Mouse (Mus musculus): ENCODE measurements around the gene Aurkaip1. TPM values are rescaled to one million over a fixed set of nuclear protein-coding genes. Genes with fewer than 3 reads are reported as not detected.

Gene Aurkaip1
- polyA plus RNA-seq, 1 experiment from 2014 or later = 91.8 TPM

DNA sequence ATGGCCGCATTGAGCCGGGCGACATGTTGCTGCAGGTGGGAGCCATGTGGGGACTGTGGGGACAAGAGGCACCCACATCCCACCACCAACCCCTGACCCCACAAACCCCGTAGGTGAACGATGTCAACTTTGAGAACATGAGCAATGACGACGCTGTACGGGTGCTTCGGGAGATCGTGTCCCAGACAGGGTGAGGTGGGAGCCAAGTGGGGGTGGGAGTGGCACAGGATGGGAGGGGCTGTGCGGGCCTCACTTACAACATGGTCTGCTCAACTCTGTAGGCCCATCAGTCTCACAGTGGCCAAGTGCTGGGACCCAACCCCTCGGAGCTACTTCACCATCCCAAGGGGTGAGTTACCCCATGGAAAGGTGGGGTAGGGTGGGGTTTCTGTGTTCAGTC lies 23.9 kb downstream of the Aurkaip1 start:
- no peak overlapping the region for H3K4me2 ChIP-seq (ENCODE audit: low read depth, low read length)
- H3K4me3 ChIP-seq (ENCODE audit: low read depth, low read length) = no peak overlapping the region
- no peak for ATAC-seq (ENCODE audit: low read depth)
- peaks cover 16% of the 10 kb centered on the region for H3K4me1 ChIP-seq (ENCODE audit: control insufficient read depth, low read depth, low read length)
- 86% methylated on average over 12 of the region's 12 CpGs for WGBS (ENCODE audit: insufficient replicate concordance)
- no peaks in the 10 kb centered on the region for H3K27me3 ChIP-seq (ENCODE audit: control insufficient read depth, insufficient read depth, low read depth, low read length)
- no peak overlapping the region for H3K27ac ChIP-seq (ENCODE audit: low read length)
- no peak overlapping the region for H3K9ac ChIP-seq (ENCODE audit: low read depth, low read length)
- H3K9me3 ChIP-seq (replicated peaks; ENCODE audit: control insufficient read depth, low read length) = no peaks in the 10 kb centered on the region
- peaks cover 14% of the 10 kb centered on the region for H3K36me3 ChIP-seq (ENCODE audit: control insufficient read depth, insufficient read depth)

DNA sequence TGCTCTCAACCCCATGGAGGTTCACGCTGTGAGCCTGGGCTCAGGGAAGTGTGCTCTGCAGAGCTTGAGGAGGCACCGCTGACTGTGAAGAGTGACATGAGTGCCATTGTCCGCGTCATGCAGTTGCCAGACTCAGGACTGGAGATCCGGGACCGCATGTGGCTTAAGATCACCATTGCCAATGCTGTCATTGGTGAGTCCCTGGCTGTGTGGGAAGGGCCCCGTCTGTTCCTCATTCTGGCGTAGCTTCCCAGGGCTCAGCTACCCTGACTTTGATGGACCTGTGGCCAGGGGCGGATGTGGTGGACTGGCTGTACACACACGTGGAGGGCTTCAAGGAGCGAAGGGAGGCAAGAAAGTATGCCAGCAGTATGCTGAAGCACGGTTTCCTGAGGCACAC lies 25.0 kb downstream of the Aurkaip1 start:
- Histone ChIP-seq H3K36me3 (ENCODE audit: control insufficient read depth, insufficient read depth) (peaks cover 14% of the 10 kb centered on the region), H3K27ac (ENCODE audit: low read length) (no peak overlapping the region), H3K9me3 (replicated peaks; ENCODE audit: control insufficient read depth, low read length) (no peaks in the 10 kb centered on the region), H3K4me1 (ENCODE audit: control insufficient read depth, low read depth, low read length) (peaks cover 13% of the 10 kb centered on the region), H3K4me2 (ENCODE audit: low read depth, low read length) (no peak overlapping the region), H3K9ac (ENCODE audit: low read depth, low read length) (no peak overlapping the region), H3K4me3 (ENCODE audit: low read depth, low read length) (no peak overlapping the region), H3K27me3 (ENCODE audit: control insufficient read depth, insufficient read depth, low read depth, low read length) (no peaks in the 10 kb centered on the region)
- 80% methylated on average over 12 of the region's 12 CpGs for WGBS (ENCODE audit: insufficient replicate concordance)
- ATAC-seq (ENCODE audit: low read depth) = no peak

DNA sequence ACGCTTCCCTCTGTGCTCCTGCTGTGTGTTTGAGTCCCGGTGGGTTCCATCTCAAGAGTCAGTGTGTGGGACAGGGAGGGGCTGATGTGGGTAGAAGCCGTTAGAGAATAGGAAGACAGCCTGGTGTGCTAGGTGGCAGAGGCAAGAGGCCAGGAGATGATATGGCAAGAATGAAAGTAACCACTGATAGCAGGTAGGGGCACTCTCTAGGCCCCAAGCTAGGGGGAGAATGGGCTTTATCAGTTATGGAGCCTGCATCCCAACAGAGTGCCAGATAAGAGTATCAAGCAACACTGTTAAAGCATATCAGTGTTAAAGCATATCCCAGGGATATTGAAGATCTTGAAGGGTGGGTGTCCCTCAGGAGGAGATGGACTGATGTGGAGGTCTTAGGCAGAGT lies 25.8 kb downstream of the Aurkaip1 start:
- peaks cover 13% of the 10 kb centered on the region for H3K4me1 ChIP-seq (ENCODE audit: control insufficient read depth, low read depth, low read length)
- H3K9ac ChIP-seq (ENCODE audit: low read depth, low read length) = no peak overlapping the region
- no peaks in the 10 kb centered on the region for H3K27me3 ChIP-seq (ENCODE audit: control insufficient read depth, insufficient read depth, low read depth, low read length)
- H3K4me2 ChIP-seq (ENCODE audit: low read depth, low read length) = no peak overlapping the region
- ATAC-seq (ENCODE audit: low read depth) = peak; percentile 42
- no peak overlapping the region for H3K4me3 ChIP-seq (ENCODE audit: low read depth, low read length)
- H3K27ac ChIP-seq (ENCODE audit: low read length) = 0 out of 2 replicates have a peak overlapping the region, but pooled peaks have one; percentile 19
- H3K36me3 ChIP-seq (ENCODE audit: control insufficient read depth, insufficient read depth) = peaks cover 14% of the 10 kb centered on the region
- WGBS (ENCODE audit: insufficient replicate concordance) = 31% methylated on average over 3 of the region's 3 CpGs
- no peaks in the 10 kb centered on the region for H3K9me3 ChIP-seq (replicated peaks; ENCODE audit: control insufficient read depth, low read length)

DNA sequence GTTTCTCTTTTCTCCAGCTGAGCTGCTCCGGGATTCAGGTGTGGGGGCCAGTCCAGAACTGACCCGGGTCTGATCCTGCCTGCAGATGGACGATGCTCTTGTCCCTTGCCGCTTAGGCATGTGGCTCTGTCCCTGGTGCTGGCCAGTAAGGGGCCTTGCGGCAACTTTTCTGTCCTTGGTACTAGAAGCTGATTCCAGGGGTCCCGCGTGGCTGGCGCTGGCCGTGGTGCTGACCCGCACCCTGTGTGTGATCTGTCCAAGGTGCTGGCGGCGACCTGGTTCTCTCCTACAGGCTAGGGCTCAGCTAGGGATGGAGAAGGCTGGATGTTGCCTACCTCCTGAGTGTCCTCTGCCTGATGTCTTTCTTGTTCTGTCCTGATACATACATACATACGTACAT lies 28.2 kb downstream of the Aurkaip1 start:
- Histone ChIP-seq H3K36me3 (ENCODE audit: control insufficient read depth, insufficient read depth) (peaks cover 14% of the 10 kb centered on the region), H3K9me3 (replicated peaks; ENCODE audit: control insufficient read depth, low read length) (no peaks in the 10 kb centered on the region), H3K9ac (ENCODE audit: low read depth, low read length) (no peak overlapping the region), H3K4me2 (ENCODE audit: low read depth, low read length) (no peak overlapping the region), H3K27me3 (ENCODE audit: control insufficient read depth, insufficient read depth, low read depth, low read length) (no peaks in the 10 kb centered on the region), H3K4me3 (ENCODE audit: low read depth, low read length) (no peak overlapping the region), H3K4me1 (ENCODE audit: control insufficient read depth, low read depth, low read length) (peaks cover 13% of the 10 kb centered on the region), H3K27ac (ENCODE audit: low read length) (no peak overlapping the region)
- 0 out of 2 replicates have a peak, but pooled peaks have one; percentile 7 for ATAC-seq (ENCODE audit: low read depth)
- WGBS (ENCODE audit: insufficient replicate concordance) = 35% methylated on average over 13 of the region's 13 CpGs

DNA sequence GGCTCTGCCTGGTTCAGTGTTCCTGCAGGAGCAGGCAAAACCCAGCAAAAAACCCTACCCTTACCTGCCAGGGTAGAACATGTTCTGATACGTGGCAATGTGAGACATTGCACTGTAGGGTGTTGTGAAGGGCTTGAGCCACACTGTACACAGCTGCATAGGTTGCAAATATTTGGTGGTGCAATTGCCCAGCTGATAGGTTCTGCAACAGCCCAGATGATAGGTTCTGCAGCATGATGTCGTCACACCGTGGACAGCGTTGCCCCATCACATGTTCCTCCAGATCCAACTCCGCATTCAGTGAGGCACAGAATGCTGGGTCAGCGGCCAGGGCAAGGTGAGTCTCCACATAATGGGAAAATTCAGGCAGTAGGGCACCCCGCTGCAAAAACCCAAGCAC lies 30.7 kb downstream of the Aurkaip1 start:
- no peak overlapping the region for H3K9ac ChIP-seq (ENCODE audit: low read depth, low read length)
- no peaks in the 10 kb centered on the region for H3K9me3 ChIP-seq (replicated peaks; ENCODE audit: control insufficient read depth, low read length)
- WGBS (ENCODE audit: insufficient replicate concordance) = 70% methylated on average over 7 of the region's 7 CpGs
- no peak overlapping the region for H3K4me2 ChIP-seq (ENCODE audit: low read depth, low read length)
- peaks cover 15% of the 10 kb centered on the region for H3K36me3 ChIP-seq (ENCODE audit: control insufficient read depth, insufficient read depth)
- H3K27ac ChIP-seq (ENCODE audit: low read length) = no peak overlapping the region
- H3K4me1 ChIP-seq (ENCODE audit: control insufficient read depth, low read depth, low read length) = peaks cover 2% of the 10 kb centered on the region
- peak; percentile 17; the same call in 1 of the 2 replicates for ATAC-seq (ENCODE audit: low read depth)
- no peak overlapping the region for H3K4me3 ChIP-seq (ENCODE audit: low read depth, low read length)
- H3K27me3 ChIP-seq (ENCODE audit: control insufficient read depth, insufficient read depth, low read depth, low read length) = no peaks in the 10 kb centered on the region

DNA sequence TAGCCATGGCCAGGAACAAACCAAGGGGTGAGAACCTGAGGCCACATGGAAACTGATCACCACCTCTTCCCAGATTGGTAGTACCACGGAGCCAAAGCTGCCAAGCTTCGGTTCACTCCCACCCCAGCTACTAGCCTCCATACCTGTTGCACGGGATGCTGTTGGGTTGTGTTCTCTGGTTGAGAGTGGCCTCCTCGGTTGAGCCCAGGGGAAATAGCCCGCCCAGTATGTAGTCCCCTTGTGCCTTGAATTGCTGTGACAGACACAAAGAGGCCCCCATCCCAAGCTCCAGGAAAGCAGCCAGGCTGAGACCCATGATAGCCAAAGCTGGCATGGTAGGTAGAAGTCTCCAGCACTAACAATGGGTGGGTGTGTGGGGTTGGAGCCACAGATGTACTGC lies 31.9 kb downstream of the Aurkaip1 start, which contains the start of gene Tas1r3:
Tas1r3 (minus strand) TSS at position 362 of the 400 bp plus-strand sequence.
- Histone ChIP-seq H3K9me3 (replicated peaks; ENCODE audit: control insufficient read depth, low read length) (no peaks in the 10 kb centered on the region), H3K27ac (ENCODE audit: low read length) (no peak within 1 kb of the TSS), H3K4me2 (ENCODE audit: low read depth, low read length) (no peak within 1 kb of the TSS), H3K4me1 (ENCODE audit: control insufficient read depth, low read depth, low read length) (peaks cover under 1% of the 10 kb centered on the region), H3K27me3 (ENCODE audit: control insufficient read depth, insufficient read depth, low read depth, low read length) (no peaks in the 10 kb centered on the region), H3K9ac (ENCODE audit: low read depth, low read length) (no peak within 1 kb of the TSS), H3K4me3 (ENCODE audit: low read depth, low read length) (no peak within 1 kb of the TSS), H3K36me3 (ENCODE audit: control insufficient read depth, insufficient read depth) (peaks cover 14% of the 10 kb centered on the region)
- WGBS (ENCODE audit: insufficient replicate concordance) = 65% methylated on average over 5 of the region's 5 CpGs
- no peak for ATAC-seq (ENCODE audit: low read depth)

DNA sequence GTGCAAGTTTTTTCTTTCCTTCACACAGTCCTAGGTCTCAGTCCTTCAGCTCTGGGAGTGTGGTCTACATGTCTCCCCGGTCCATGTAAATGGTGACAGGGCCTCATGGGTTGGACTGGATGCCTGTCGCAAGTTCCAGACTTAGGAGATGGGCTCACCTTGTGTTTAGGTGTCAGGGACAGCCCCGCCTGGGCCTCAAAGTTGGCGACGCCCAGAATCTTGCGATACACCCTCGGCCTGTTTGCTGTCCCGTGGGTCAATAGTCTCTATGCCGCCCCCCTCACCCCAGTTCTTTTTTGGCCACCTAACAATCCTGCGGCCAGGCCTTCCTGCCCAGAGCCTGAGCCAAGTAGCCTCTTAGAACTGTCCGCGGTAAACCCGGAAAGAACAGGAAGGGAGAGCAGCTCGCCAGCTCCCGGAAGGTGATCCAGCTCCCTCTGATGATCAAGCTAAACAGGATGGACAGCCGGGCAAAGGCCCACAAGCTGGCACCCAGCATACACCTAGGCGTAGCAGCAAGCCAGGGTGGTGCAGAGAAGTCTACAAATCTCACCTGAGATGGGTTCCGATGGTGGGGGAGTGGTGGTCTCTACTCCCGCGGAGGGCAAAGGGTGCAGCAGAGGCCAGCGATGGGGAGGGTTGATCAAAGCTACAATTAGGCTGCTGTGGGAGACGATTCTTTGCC lies 37.7 kb downstream of the Aurkaip1 start:
- peak overlapping the region; percentile 51 for H3K27ac ChIP-seq (ENCODE audit: low read length)
- 4% methylated on average over 22 of the region's 22 CpGs for WGBS (ENCODE audit: insufficient replicate concordance)
- H3K9ac ChIP-seq (ENCODE audit: low read depth, low read length) = peak overlapping the region; percentile 77
- H3K36me3 ChIP-seq (ENCODE audit: control insufficient read depth, insufficient read depth) = peaks cover 12% of the 10 kb centered on the region
- H3K4me1 ChIP-seq (ENCODE audit: control insufficient read depth, low read depth, low read length) = peaks cover 28% of the 10 kb centered on the region
- H3K4me3 ChIP-seq (ENCODE audit: low read depth, low read length) = peak overlapping the region; percentile 83
- ATAC-seq (ENCODE audit: low read depth) = peak; percentile 17
- peak overlapping the region; percentile 96 for H3K4me2 ChIP-seq (ENCODE audit: low read depth, low read length)
- H3K9me3 ChIP-seq (replicated peaks; ENCODE audit: control insufficient read depth, low read length) = no peaks in the 10 kb centered on the region
- H3K27me3 ChIP-seq (ENCODE audit: control insufficient read depth, insufficient read depth, low read depth, low read length) = no peaks in the 10 kb centered on the region

DNA sequence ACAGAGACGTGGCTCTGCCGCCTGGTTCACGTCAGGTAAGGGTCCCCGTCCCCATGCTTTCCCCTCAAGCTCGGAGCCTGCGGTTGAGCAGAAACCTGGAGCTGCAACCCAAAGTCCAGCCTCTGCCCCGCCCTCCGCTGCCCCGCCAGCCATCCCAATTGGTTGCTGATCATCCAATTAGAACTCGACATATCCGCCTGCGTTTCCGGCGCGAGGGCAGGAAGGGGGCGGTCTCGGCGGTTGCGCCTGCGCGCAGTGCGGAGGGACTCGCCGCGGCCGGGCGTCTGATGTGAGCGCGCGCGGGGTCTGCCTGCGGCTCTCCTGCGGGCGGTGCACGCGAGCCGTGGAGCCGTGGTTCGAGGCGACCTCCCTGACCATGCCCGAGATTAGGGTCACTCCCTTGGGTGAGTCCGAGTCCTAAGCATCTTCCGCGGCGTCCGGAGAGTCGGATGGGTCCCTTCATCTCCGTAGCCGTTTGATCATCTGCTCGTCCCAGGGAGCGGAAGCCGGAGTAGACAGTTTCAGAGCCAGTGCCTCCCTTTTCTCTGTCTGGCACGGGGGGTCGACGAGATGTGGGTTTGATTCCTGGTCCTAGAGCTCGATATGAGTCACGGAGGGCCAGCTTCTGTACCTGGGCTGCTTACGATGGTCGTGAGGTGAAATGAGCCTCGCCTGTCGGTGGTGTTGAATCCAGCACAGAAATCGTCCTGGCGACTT lies 38.4 kb downstream of the Aurkaip1 start, which contains the start of the genes Cptp and Ints11:
Cptp (minus strand) TSS at position 124 of the 717 bp plus-strand sequence.
Ints11 (plus strand) TSS at position 230 of the 717 bp plus-strand sequence.
- Histone ChIP-seq H3K27ac (ENCODE audit: low read length) (peak within 1 kb of the TSS; percentile 51), H3K36me3 (ENCODE audit: control insufficient read depth, insufficient read depth) (peaks cover 14% of the 10 kb centered on the region), H3K4me3 (ENCODE audit: low read depth, low read length) (peak within 1 kb of the TSS; percentile 83), H3K4me1 (ENCODE audit: control insufficient read depth, low read depth, low read length) (peaks cover 28% of the 10 kb centered on the region), H3K9me3 (replicated peaks; ENCODE audit: control insufficient read depth, low read length) (no peaks in the 10 kb centered on the region), H3K9ac (ENCODE audit: low read depth, low read length) (peak within 1 kb of the TSS; percentile 86), H3K4me2 (ENCODE audit: low read depth, low read length) (peak within 1 kb of the TSS; percentile 96), H3K27me3 (ENCODE audit: control insufficient read depth, insufficient read depth, low read depth, low read length) (no peaks in the 10 kb centered on the region)
- ATAC-seq (ENCODE audit: low read depth) = peak; percentile 98
- under 1% methylated on average over 63 of the region's 63 CpGs for WGBS (ENCODE audit: insufficient replicate concordance)

DNA sequence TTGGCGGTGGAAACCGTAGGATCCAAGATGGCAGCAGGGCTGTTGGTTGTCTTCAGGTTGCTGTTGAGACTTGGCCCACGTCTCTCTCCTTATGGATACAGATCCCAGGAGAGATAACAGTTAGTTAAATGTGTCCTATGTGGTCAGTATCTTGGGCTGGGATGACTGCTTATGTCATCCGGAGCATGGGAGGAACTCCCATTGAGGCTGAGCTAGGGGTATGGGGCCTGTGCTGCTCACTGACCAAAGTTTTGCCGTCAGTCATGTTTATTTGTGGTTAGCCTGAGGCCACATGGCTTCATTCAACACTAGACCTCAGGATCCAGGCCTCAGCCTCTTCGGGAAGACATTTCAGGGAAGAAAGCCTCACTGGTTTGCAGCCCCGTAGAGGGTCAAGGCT lies 40.3 kb downstream of the Aurkaip1 start:
- no peaks in the 10 kb centered on the region for H3K9me3 ChIP-seq (replicated peaks; ENCODE audit: control insufficient read depth, low read length)
- 65% methylated on average over 7 of the region's 7 CpGs for WGBS (ENCODE audit: insufficient replicate concordance)
- no peak overlapping the region for H3K9ac ChIP-seq (ENCODE audit: low read depth, low read length)
- peaks cover 28% of the 10 kb centered on the region for H3K4me1 ChIP-seq (ENCODE audit: control insufficient read depth, low read depth, low read length)
- peaks cover 16% of the 10 kb centered on the region; the same call in 1 of the 2 replicates for H3K36me3 ChIP-seq (ENCODE audit: control insufficient read depth, insufficient read depth)
- H3K4me2 ChIP-seq (ENCODE audit: low read depth, low read length) = no peak overlapping the region
- no peaks in the 10 kb centered on the region for H3K27me3 ChIP-seq (ENCODE audit: control insufficient read depth, insufficient read depth, low read depth, low read length)
- no peak overlapping the region for H3K4me3 ChIP-seq (ENCODE audit: low read depth, low read length)
- no peak for ATAC-seq (ENCODE audit: low read depth)
- H3K27ac ChIP-seq (ENCODE audit: low read length) = no peak overlapping the region

Data from liver, embryonic 16.5 days (tissue).